ENCODE assay signal across 28 mouse cellular contexts in genomic region chr17:44445361-44445760, GRCm38 (mm10).
DNase-seq lines count a peak whose midpoint lies in the region; ATAC-seq and TF ChIP-seq lines count a peak whose summit lies in the region.
"Had no signal": no experiment of that assay in that cellular context is flagged by ENCODE, and none has a peak within 500 bp of the region (broad histone marks: within the 10 kb centered on the region; RNA-seq: fewer than 3 reads in every experiment).

No protein-coding gene starts in this region.

- H3K27me3 ChIP-seq in kidney, embryonic 16.5 days (ENCODE audit: insufficient read depth, low read length) = no peaks in the 10 kb centered on the region
- no peaks in the 10 kb centered on the region for H3K27me3 ChIP-seq in limb, embryonic 14.5 days (ENCODE audit: control insufficient read depth, insufficient read depth, low read length)
- H3K27me3 ChIP-seq in limb, embryonic 10.5 days (ENCODE audit: low read depth, poor library complexity, severe bottlenecking) = peaks cover 1% of the 10 kb centered on the region; the same call in 1 of the 2 replicates
- H3K27me3 ChIP-seq: embryonic facial prominence, embryonic 13.5 days; forebrain, embryonic 13.5 days had no signal

- TF ChIP-seq POLR2A in limb, embryonic 14.5 days (IDR thresholded peaks at IDR 0.05; ENCODE audit: borderline replicate concordance, extremely low read depth, insufficient read depth, insufficient read length) = no peak

- H3K36me3 ChIP-seq in kidney, embryonic 16.5 days (ENCODE audit: insufficient read depth, low read length) = no peaks in the 10 kb centered on the region
- no peaks in the 10 kb centered on the region for H3K36me3 ChIP-seq in limb, embryonic 14.5 days (ENCODE audit: control insufficient read depth, insufficient read depth, low read length)
- H3K36me3 ChIP-seq in limb, embryonic 10.5 days = no peaks in the 10 kb centered on the region
- H3K36me3 ChIP-seq: embryonic facial prominence, embryonic 13.5 days; forebrain, embryonic 10.5 days; heart, embryonic 10.5 days; heart, embryonic 13.5 days had no signal

- 0 out of 2 replicates have a peak, but pooled peaks have one; percentile 35 for ATAC-seq in kidney, embryonic 16.5 days (ENCODE audit: low FRiP score, low TSS enrichment)
- no peak for ATAC-seq in limb, embryonic 14.5 days (ENCODE audit: low FRiP score, low read depth)
- no peak for ATAC-seq in cerebellum, adult (ENCODE audit: insufficient number of reproducible peaks, low FRiP score, low TSS enrichment)
- ATAC-seq: activated CD4-positive, CD25-positive, alpha-beta regulatory T cell, adult 4 months; CD4-positive, CD25-positive, alpha-beta regulatory T cell, adult 4 months; forebrain, embryonic 13.5 days; forebrain, embryonic 16.5 days; hindbrain, postnatal 0 days; inflammation-experienced regulatory T-cells, adult 6 months had no signal

- no peak overlapping the region for H3K9ac ChIP-seq in kidney, embryonic 16.5 days (replicated peaks; ENCODE audit: low read length)
- H3K9ac ChIP-seq in limb, embryonic 14.5 days (ENCODE audit: low read depth, low read length, severe bottlenecking) = no peak overlapping the region
- H3K9ac ChIP-seq: embryonic facial prominence, embryonic 13.5 days; forebrain, embryonic 13.5 days; heart, embryonic 13.5 days; hindbrain, embryonic 14.5 days had no signal

- H3K9me3 ChIP-seq in kidney, embryonic 16.5 days (ENCODE audit: low read length) = no peaks in the 10 kb centered on the region
- no peaks in the 10 kb centered on the region for H3K9me3 ChIP-seq in limb, embryonic 14.5 days (ENCODE audit: control insufficient read depth, low read length)
- no peaks in the 10 kb centered on the region for H3K9me3 ChIP-seq in limb, embryonic 10.5 days (replicated peaks)
- H3K9me3 ChIP-seq: embryonic facial prominence, embryonic 13.5 days; forebrain, embryonic 10.5 days; forebrain, embryonic 13.5 days; heart, embryonic 10.5 days had no signal

- no peak overlapping the region for H3K4me2 ChIP-seq in kidney, embryonic 16.5 days (replicated peaks; ENCODE audit: low read depth, low read length)
- H3K4me2 ChIP-seq in limb, embryonic 14.5 days (replicated peaks; ENCODE audit: low read depth, low read length, severe bottlenecking) = no peak overlapping the region
- H3K4me2 ChIP-seq: embryonic facial prominence, embryonic 13.5 days; forebrain, embryonic 13.5 days; heart, embryonic 13.5 days; hindbrain, embryonic 14.5 days had no signal

- no peaks in the 10 kb centered on the region for H3K4me1 ChIP-seq in kidney, embryonic 16.5 days (ENCODE audit: insufficient read depth, low read length)
- no peaks in the 10 kb centered on the region for H3K4me1 ChIP-seq in limb, embryonic 14.5 days (ENCODE audit: control insufficient read depth, insufficient read depth, low read length)
- H3K4me1 ChIP-seq in limb, embryonic 10.5 days = peaks cover 12% of the 10 kb centered on the region
- H3K4me1 ChIP-seq: forebrain, embryonic 10.5 days; forebrain, embryonic 13.5 days had no signal

- no peak overlapping the region for H3K4me3 ChIP-seq in kidney, embryonic 16.5 days (ENCODE audit: low read length)
- H3K4me3 ChIP-seq in limb, embryonic 14.5 days (replicated peaks; ENCODE audit: low read length) = no peak overlapping the region
- H3K4me3 ChIP-seq in limb, embryonic 10.5 days = no peak overlapping the region
- H3K4me3 ChIP-seq: embryonic facial prominence, embryonic 13.5 days; forebrain, embryonic 10.5 days; forebrain, embryonic 13.5 days; heart, adult 2 months; heart, embryonic 10.5 days; heart, embryonic 13.5 days had no signal

- no peak for DNase-seq in kidney, postnatal 10 days
- DNase-seq in limb, embryonic 14.5 days (ENCODE audit: low spot score) = peak; percentile 46
- no peak for DNase-seq in limb, embryonic 10.5 days (ENCODE audit: low spot score)
- DNase-seq in NIH3T3 (ENCODE audit: low read depth) = peak; percentile 64
- DNase-seq: adrenal gland, adult 8-10 months; adrenal gland, postnatal 25 days; cerebellum, adult 11 months; cerebellum, adult 2 months; cerebellum, adult 9-11 months; cerebellum, postnatal 25 days; gastrocnemius, postnatal 10 days; gastrocnemius, postnatal 36 days; heart, adult 2 months; heart, postnatal 14 days; heart, postnatal 4 days had no signal

- 54% methylated on average over 3 of the region's 3 CpGs for WGBS in kidney, embryonic 16.5 days
- WGBS in limb, embryonic 14.5 days = 63% methylated on average over 3 of the region's 3 CpGs
- 95% methylated on average over 3 of the region's 3 CpGs for WGBS in limb, embryonic 10.5 days

- H3K27ac ChIP-seq in kidney, embryonic 16.5 days (ENCODE audit: low read length) = no peak overlapping the region
- no peak overlapping the region for H3K27ac ChIP-seq in limb, embryonic 14.5 days (replicated peaks; ENCODE audit: low read depth, low read length)
- H3K27ac ChIP-seq in limb, embryonic 10.5 days = no peak overlapping the region
- H3K27ac ChIP-seq: embryonic facial prominence, embryonic 13.5 days; forebrain, embryonic 10.5 days; forebrain, embryonic 13.5 days; heart, adult 2 months; heart, embryonic 10.5 days; heart, embryonic 13.5 days; hindbrain, embryonic 14.5 days; hindbrain, postnatal 0 days had no signal

Comparison
In these comparisons a context has a peak if more than half of its experiments do, and no peak if none do; other contexts are left out.
1. DNase-seq: peak in limb, embryonic 14.5 days (single experiment) and NIH3T3 (single experiment); none in kidney, postnatal 10 days (single experiment) and limb, embryonic 10.5 days (single experiment).